Mouse (Mus musculus) embryonic facial prominence, embryonic 11.5 days (tissue): ENCODE measurements around the gene 2010109A12Rik. TPM values are rescaled to one million over a fixed set of nuclear protein-coding genes. Genes with fewer than 3 reads are reported as not detected.

ENCODE experiments used
- ATAC-seq: fragments of 200-750 bp; cut with Nextera tagmentation; replicated peaks from 2 replicates; pipeline ENCODE4 v1.8.0; 2017; ENCODE audit warnings: low read depth; ENCODE audit not compliant: insufficient number of reproducible peaks, low FRiP score, low TSS enrichment
- DNase-seq: peaks from one replicate; pipeline ENCODE4 v3.0.0-alpha.2; 2015; ENCODE audit warnings: low spot score
- H3K27ac ChIP-seq: fragments of 300-500 bp; sonication (generic); replicated peaks from 2 replicates; pipeline ENCODE4 v1.5.1; 2014; ENCODE audit warnings: mild to moderate bottlenecking, low read depth, low read length, control low read depth
- H3K27me3 ChIP-seq: fragments of 300-500 bp; sonication (generic); 2 replicates; pipeline ENCODE4 v1.6.1; 2014; ENCODE audit warnings: mild to moderate bottlenecking, low read length, moderate library complexity, mixed read lengths; ENCODE audit not compliant: control insufficient read depth, insufficient read depth
- H3K36me3 ChIP-seq: fragments of 300-500 bp; sonication (generic); replicated peaks from 2 replicates; pipeline ENCODE4 v1.6.1; 2014; ENCODE audit warnings: low read depth, mild to moderate bottlenecking, low read length, moderate library complexity, mixed read lengths; ENCODE audit not compliant: control insufficient read depth, insufficient read depth
- H3K4me1 ChIP-seq: fragments of 300-500 bp; sonication (generic); 2 replicates; pipeline ENCODE4 v1.6.1; 2014; ENCODE audit warnings: low read length, mixed read lengths; ENCODE audit not compliant: control insufficient read depth, insufficient read depth
- H3K4me2 ChIP-seq: fragments of 300-500 bp; sonication (generic); 2 replicates; pipeline ENCODE4 v1.6.1; 2014; ENCODE audit warnings: low read depth, mild to moderate bottlenecking, control low read depth, low read length, moderate library complexity
- H3K4me3 ChIP-seq: fragments of 300-500 bp; sonication (generic); 2 replicates; pipeline ENCODE4 v1.5.1; 2014; ENCODE audit warnings: low read depth, low read length, control low read depth
- H3K9ac ChIP-seq: fragments of 300-500 bp; sonication (generic); replicated peaks from 2 replicates; pipeline ENCODE4 v1.6.1; 2014; ENCODE audit warnings: mild to moderate bottlenecking, control low read depth, low read length
- H3K9me3 ChIP-seq: fragments of 300-500 bp; sonication (generic); replicated peaks from 2 replicates; pipeline ENCODE4 v1.6.1; 2016; ENCODE audit warnings: mild to moderate bottlenecking, low read length, inconsistent platforms, mixed read lengths; ENCODE audit not compliant: control insufficient read depth
- WGBS: fragments of 180-500 bp; shearing (Covaris S2); extraction: QIAGEN DNeasy Blood & Tissue Kit; methylation state at CpG from one replicate; pipeline ENCODE4 v1.1.7; 2014; 5-methylcytosine and 5-hydroxymethylcytosine counted together
- polyA plus RNA-seq: library from polyadenylated mRNA; unstranded; fragments of >200 nt; fragmentation: Nextera tagmentation; extraction: Ambion mirVana; gene quantifications from 2 replicates; pipeline ENCODE4 v1.2.1, GENCODE M21; 2014

2010109A12Rik gene
- polyA plus RNA-seq, 1 experiment from 2014 or later, result 1.4 TPM

GRCm38 (mm10) chr5:93251001-93251760 is 44.9 kb downstream of the 2010109A12Rik start:
- ATAC-seq, result no peak
- WGBS, result 87% methylated on average over 12 of the region's 12 CpGs
- H3K36me3 ChIP-seq, result no peaks in the 10 kb centered on the region
- no peak for DNase-seq
- no peak overlapping the region for H3K4me3 ChIP-seq
- no peak overlapping the region for H3K9ac ChIP-seq
- no peak overlapping the region for H3K27ac ChIP-seq
- H3K4me2 ChIP-seq, result no peak overlapping the region
- no peaks in the 10 kb centered on the region for H3K4me1 ChIP-seq
- H3K27me3 ChIP-seq, result no peaks in the 10 kb centered on the region
- no peaks in the 10 kb centered on the region for H3K9me3 ChIP-seq

- Histone ChIP-seq H3K27ac (no peak overlapping the region), H3K9ac (no peak overlapping the region), H3K36me3 (no peaks in the 10 kb centered on the region), H3K4me3 (no peak overlapping the region), H3K27me3 (no peaks in the 10 kb centered on the region), H3K9me3 (no peaks in the 10 kb centered on the region), H3K4me2 (no peak overlapping the region), H3K4me1 (no peaks in the 10 kb centered on the region)
- DNase-seq (no peak), ATAC-seq (no peak)
- WGBS, result 85% methylated on average over 5 of the region's 5 CpGs
Measured at GRCm38 (mm10) chr5:93255759-93256265, 49.5 kb downstream of the 2010109A12Rik start.

DNA sequence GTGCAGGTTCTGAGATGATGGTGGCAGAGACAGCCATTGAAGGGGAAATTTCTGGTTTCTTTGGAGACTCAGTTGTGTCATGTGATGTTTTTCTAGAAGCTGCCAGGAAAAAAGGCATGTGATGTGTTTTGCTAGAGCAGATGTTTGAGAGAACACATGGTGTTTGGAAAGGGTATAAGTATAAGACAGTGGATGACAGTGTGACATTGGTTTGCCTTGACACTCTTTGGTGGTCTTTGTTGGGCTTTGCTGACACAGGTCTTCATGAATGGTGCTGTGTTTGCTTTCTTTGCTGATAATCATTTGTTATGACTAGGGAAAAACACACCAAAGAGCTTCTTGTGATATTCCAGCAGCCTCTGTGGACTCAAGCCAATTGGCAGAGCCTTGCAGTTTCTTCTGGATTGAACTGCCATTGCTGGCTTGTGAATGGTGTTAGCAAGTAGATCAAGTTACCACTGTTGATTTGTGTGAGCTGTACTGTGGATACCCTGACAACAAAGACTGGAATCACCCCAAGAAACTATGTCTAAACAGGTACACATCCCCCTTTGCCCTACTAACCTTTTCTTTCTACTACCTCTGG is 50.6 kb downstream of the 2010109A12Rik start:
- Histone ChIP-seq H3K27ac (no peak overlapping the region), H3K9ac (no peak overlapping the region), H3K9me3 (no peaks in the 10 kb centered on the region), H3K27me3 (no peaks in the 10 kb centered on the region), H3K36me3 (no peaks in the 10 kb centered on the region), H3K4me3 (no peak overlapping the region), H3K4me1 (no peaks in the 10 kb centered on the region), H3K4me2 (no peak overlapping the region)
- no peak for ATAC-seq
- DNase-seq, result no peak

- H3K4me1 ChIP-seq, result no peaks in the 10 kb centered on the region
- no peaks in the 10 kb centered on the region for H3K27me3 ChIP-seq
- DNase-seq (no peak), ATAC-seq (no peak)
- no peak overlapping the region for H3K27ac ChIP-seq
- H3K4me3 ChIP-seq, result no peak overlapping the region
- no peaks in the 10 kb centered on the region for H3K9me3 ChIP-seq
- no peak overlapping the region for H3K9ac ChIP-seq
- H3K4me2 ChIP-seq, result no peak overlapping the region
- H3K36me3 ChIP-seq, result no peaks in the 10 kb centered on the region
Measured at GRCm38 (mm10) chr5:93259349-93259748, 53.0 kb downstream of the 2010109A12Rik start.

DNA sequence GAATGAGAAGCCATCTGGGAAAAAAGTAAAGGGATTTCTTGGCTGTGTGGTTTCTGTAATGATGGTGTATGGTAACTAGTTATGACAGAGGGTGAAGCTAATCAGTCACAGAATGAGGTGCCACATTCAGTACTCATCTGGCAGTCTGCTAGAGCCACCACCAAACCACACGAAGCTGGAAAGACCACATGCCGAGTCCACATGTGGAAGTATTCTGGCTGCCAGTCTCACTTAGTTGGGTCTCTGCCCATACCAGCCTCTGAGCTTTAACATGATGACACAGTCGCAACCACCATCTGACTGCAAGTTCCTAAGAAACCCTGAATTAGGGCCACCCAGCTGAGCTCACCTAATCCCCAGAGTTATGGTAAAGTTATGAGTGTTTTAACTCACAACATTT is 54.7 kb downstream of the 2010109A12Rik start:
- Histone ChIP-seq H3K27me3 (no peaks in the 10 kb centered on the region), H3K9me3 (no peaks in the 10 kb centered on the region), H3K4me3 (no peak overlapping the region), H3K4me1 (no peaks in the 10 kb centered on the region), H3K27ac (no peak overlapping the region), H3K36me3 (no peaks in the 10 kb centered on the region), H3K4me2 (no peak overlapping the region), H3K9ac (no peak overlapping the region)
- DNase-seq (peak; percentile 11), ATAC-seq (no peak)
- WGBS, result 52% methylated on average over 3 of the region's 3 CpGs

- Histone ChIP-seq H3K9me3 (no peaks in the 10 kb centered on the region), H3K4me1 (no peaks in the 10 kb centered on the region), H3K4me3 (no peak overlapping the region), H3K36me3 (no peaks in the 10 kb centered on the region), H3K27ac (no peak overlapping the region), H3K9ac (no peak overlapping the region), H3K4me2 (no peak overlapping the region), H3K27me3 (no peaks in the 10 kb centered on the region)
- WGBS, result 72% methylated on average over 2 of the region's 2 CpGs
- ATAC-seq (no peak), DNase-seq (no peak)
Measured at GRCm38 (mm10) chr5:93262751-93263150, 56.4 kb downstream of the 2010109A12Rik start.

Other genes with a start within 250 kb of the 2010109A12Rik start
- gene Sowahb, start 161.5 kb upstream of the 2010109A12Rik start, polyA plus RNA-seq, result 0.45 and 0.66 TPM in 2 replicates
- 236 and 261 TPM in 2 replicates for gene Sept11, start 113.1 kb upstream of the 2010109A12Rik start, polyA plus RNA-seq
- 167 TPM in 2 replicates for gene Ccni, start within 50 bp of the 2010109A12Rik start, polyA plus RNA-seq
- gene Ccng2, start 60.7 kb downstream of the 2010109A12Rik start, polyA plus RNA-seq, result 85.7 and 102 TPM in 2 replicates